Mouse (Mus musculus): ENCODE results near the gene Mageh1.
"Not testable (repeated sequence)": the region's sequence is repeated elsewhere in the genome, so short reads cannot be mapped to it uniquely, and the experiment has no call there.

Mageh1 gene

GRCm38 (mm10) chrX:153037087-153037971 lies at the start of gene Mageh1:
TSS of gene Mageh1 (minus strand) at chrX:153037575.
- DNase-seq (ENCODE audit: low read depth, low spot score): peak; percentile 76

GRCm38 (mm10) chrX:153037972-153038744 lies 783 bp upstream of the Mageh1 start:
- DNase-seq (ENCODE audit: low read depth, low spot score): not testable (repeated sequence)

GRCm38 (mm10) chrX:153031547-153031946 lies 5.8 kb downstream of the Mageh1 start:
- not testable (repeated sequence) for DNase-seq (ENCODE audit: low read depth, low spot score)

GRCm38 (mm10) chrX:153025709-153026108 lies 11.7 kb downstream of the Mageh1 start:
- not testable (repeated sequence) for DNase-seq (ENCODE audit: low read depth, low spot score)

GRCm38 (mm10) chrX:153025255-153025654 lies 12.1 kb downstream of the Mageh1 start:
- DNase-seq (ENCODE audit: low read depth, low spot score): not testable (repeated sequence)

GRCm38 (mm10) chrX:153007685-153008047 lies 29.7 kb downstream of the Mageh1 start:
- no peak for DNase-seq (ENCODE audit: low read depth, low spot score)

- DNase-seq (ENCODE audit: low read depth, low spot score): peak; percentile 16
Measured at GRCm38 (mm10) chrX:153007021-153007684, 30.2 kb downstream of the Mageh1 start.

- peak; percentile 30 for DNase-seq (ENCODE audit: low read depth, low spot score)
Measured at GRCm38 (mm10) chrX:153006387-153006841, 31.0 kb downstream of the Mageh1 start, which contains the start of gene Usp51. TSS of gene Usp51 (plus strand) at chrX:153006469.

GRCm38 (mm10) chrX:152996105-152996504 lies 41.3 kb downstream of the Mageh1 start:
- DNase-seq (ENCODE audit: low read depth, low spot score): not testable (repeated sequence)

- DNase-seq (ENCODE audit: low read depth, low spot score): not testable (repeated sequence)
Measured at GRCm38 (mm10) chrX:152989852-152990251, 47.5 kb downstream of the Mageh1 start.
